Mouse (Mus musculus) megakaryocyte, embryonic 14.5 days (primary cell): ENCODE data around the gene Pcsk7. TPM values are rescaled to one million over a fixed set of nuclear protein-coding genes. Genes with fewer than 3 reads are reported as not detected.

Experiments
- H3K27me3 ChIP-seq: replicated peaks from 2 replicates; pipeline ENCODE3; 2012; ENCODE audit warnings: inconsistent platforms
- H3K36me3 ChIP-seq: replicated peaks from 2 replicates; pipeline ENCODE3; 2012; ENCODE audit warnings: low read length, inconsistent platforms, mixed read lengths
- H3K4me1 ChIP-seq: 2 replicates; pipeline ENCODE4 v1.6.1; 2012; ENCODE audit warnings: inconsistent platforms
- H3K4me3 ChIP-seq: replicated peaks from 2 replicates; pipeline ENCODE3; 2012; ENCODE audit warnings: moderate library complexity, mild to moderate bottlenecking, inconsistent platforms
- H3K9me3 ChIP-seq: 2 replicates; pipeline ENCODE4 v1.6.1; 2012; ENCODE audit warnings: inconsistent platforms
- FLI1 ChIP-seq: IDR thresholded peaks from 2 replicates; pipeline ENCODE4 v1.6.1; 2012; ENCODE audit warnings: low read length, inconsistent platforms, mixed read lengths
- GATA1 ChIP-seq: IDR thresholded peaks from 3 replicates; pipeline ENCODE4 v1.6.1; 2012; ENCODE audit warnings: mixed read lengths, low read length, inconsistent platforms, borderline replicate concordance
- polyA plus RNA-seq: library from polyadenylated mRNA; stranded (reverse); fragments of >175 nt; gene quantifications from 2 replicates; pipeline ENCODE4 v1.2.3, GENCODE M21; 2012; ENCODE audit warnings: low replicate concordance; ENCODE audit not compliant: insufficient read depth

Gene Pcsk7
- polyA plus RNA-seq, 1 experiment = 7.7 TPM

GRCm38 (mm10) chr9:45936883-45937282, 30.6 kb downstream of the Pcsk7 start:
- no peak overlapping the region for H3K4me3 ChIP-seq
- TF ChIP-seq FLI1 (no peak), GATA1 (no peak)
- H3K9me3 ChIP-seq = no peaks in the 10 kb centered on the region
- peaks cover 11% of the 10 kb centered on the region for H3K27me3 ChIP-seq
- peaks cover 19% of the 10 kb centered on the region for H3K4me1 ChIP-seq
- H3K36me3 ChIP-seq = peaks cover 53% of the 10 kb centered on the region

- Histone ChIP-seq H3K4me3 (no peak overlapping the region), H3K36me3 (peaks cover 55% of the 10 kb centered on the region), H3K27me3 (peaks cover 11% of the 10 kb centered on the region), H3K9me3 (no peaks in the 10 kb centered on the region), H3K4me1 (peaks cover 14% of the 10 kb centered on the region)
- TF ChIP-seq GATA1 = no peak
- no peak for TF ChIP-seq FLI1
These were observed 31.8 kb downstream of the Pcsk7 start for GRCm38 (mm10) chr9:45938088-45938487.

- peaks cover 17% of the 10 kb centered on the region for H3K4me1 ChIP-seq
- H3K27me3 ChIP-seq = peaks cover 11% of the 10 kb centered on the region
- TF ChIP-seq GATA1 (no peak), FLI1 (no peak)
- no peak overlapping the region for H3K4me3 ChIP-seq
- H3K9me3 ChIP-seq = no peaks in the 10 kb centered on the region
- H3K36me3 ChIP-seq = peaks cover 64% of the 10 kb centered on the region
These were observed 32.8 kb downstream of the Pcsk7 start for GRCm38 (mm10) chr9:45938952-45939637.

- Histone ChIP-seq H3K4me1 (peaks cover 24% of the 10 kb centered on the region), H3K9me3 (no peaks in the 10 kb centered on the region), H3K36me3 (peaks cover 71% of the 10 kb centered on the region), H3K27me3 (peaks cover 12% of the 10 kb centered on the region), H3K4me3 (peak overlapping the region; percentile 2)
- TF ChIP-seq FLI1 (no peak), GATA1 (no peak)
These were observed 33.5 kb downstream of the Pcsk7 start for GRCm38 (mm10) chr9:45939794-45940193.

GRCm38 (mm10) chr9:45941329-45941888, 35.1 kb downstream of the Pcsk7 start:
- peaks cover 40% of the 10 kb centered on the region for H3K4me1 ChIP-seq

GRCm38 (mm10) chr9:45942464-45942863, 36.2 kb downstream of the Pcsk7 start:
- H3K4me3 ChIP-seq = no peak overlapping the region
- H3K36me3 ChIP-seq = peaks cover 96% of the 10 kb centered on the region
- peaks cover 2% of the 10 kb centered on the region for H3K27me3 ChIP-seq
- no peaks in the 10 kb centered on the region for H3K9me3 ChIP-seq
- peaks cover 49% of the 10 kb centered on the region for H3K4me1 ChIP-seq
- TF ChIP-seq FLI1 = no peak
- TF ChIP-seq GATA1 = no peak

More at GRCm38 (mm10) chr9:45941329-45941888, 35.1 kb downstream of the Pcsk7 start:
- Histone ChIP-seq H3K9me3 (no peaks in the 10 kb centered on the region), H3K27me3 (peaks cover 4% of the 10 kb centered on the region), H3K4me3 (no peak overlapping the region), H3K36me3 (peaks cover 88% of the 10 kb centered on the region)
- TF ChIP-seq GATA1 (no peak), FLI1 (no peak)

- TF ChIP-seq GATA1 (no peak), FLI1 (no peak)
- peaks cover 49% of the 10 kb centered on the region for H3K4me1 ChIP-seq
These were observed 36.6 kb downstream of the Pcsk7 start for GRCm38 (mm10) chr9:45942916-45943315.

GRCm38 (mm10) chr9:45943628-45944505, 37.6 kb downstream of the Pcsk7 start:
- Histone ChIP-seq H3K36me3 (peaks cover 95% of the 10 kb centered on the region), H3K4me1 (peaks cover 48% of the 10 kb centered on the region), H3K27me3 (peaks cover 2% of the 10 kb centered on the region), H3K9me3 (no peaks in the 10 kb centered on the region), H3K4me3 (no peak overlapping the region)
- no peak for TF ChIP-seq GATA1
- TF ChIP-seq FLI1 = no peak

More at GRCm38 (mm10) chr9:45942916-45943315, 36.6 kb downstream of the Pcsk7 start:
- H3K4me3 ChIP-seq = no peak overlapping the region
- H3K27me3 ChIP-seq = peaks cover 2% of the 10 kb centered on the region
- H3K9me3 ChIP-seq = no peaks in the 10 kb centered on the region
- peaks cover 96% of the 10 kb centered on the region for H3K36me3 ChIP-seq

- Histone ChIP-seq H3K4me1 (peaks cover 39% of the 10 kb centered on the region), H3K36me3 (peaks cover 95% of the 10 kb centered on the region), H3K4me3 (no peak overlapping the region), H3K27me3 (peaks cover 2% of the 10 kb centered on the region), H3K9me3 (no peaks in the 10 kb centered on the region)
- no peak for TF ChIP-seq FLI1
- no peak for TF ChIP-seq GATA1
These were observed 38.5 kb downstream of the Pcsk7 start for GRCm38 (mm10) chr9:45944506-45945400.
